Mouse (Mus musculus): ENCODE measurements at regions not wholly inside any gene's neighbourhood (a gene's known extent, or its start where the extent isn't known, plus 50 kb on each side); places are given as distances from the start of the nearest gene placed in this dataset.

GRCm38 (mm10) chr7:66490073-66490472 is 62.8 kb upstream of the Aldh1a3 start:
- DNase-seq: no peak

GRCm38 (mm10) chr7:66487751-66488150 is 60.4 kb upstream of the Aldh1a3 start:
- DNase-seq: no peak

GRCm38 (mm10) chr7:66480446-66480845 is 53.1 kb upstream of the Aldh1a3 start:
- DNase-seq: no peak

GRCm38 (mm10) chr7:66479321-66479720 is 52.0 kb upstream of the Aldh1a3 start:
- no peak for DNase-seq

GRCm38 (mm10) chr7:66478106-66478505 is 50.8 kb upstream of the Aldh1a3 start:
- DNase-seq: no peak

GRCm38 (mm10) chr7:66477475-66477874 is 50.2 kb upstream of the Aldh1a3 start:
- DNase-seq: peak in 1 of 2 experiments; percentile 5

All from kidney, postnatal 25 days (tissue).